Mouse (Mus musculus): ENCODE results near the gene Tead3. TPM values are rescaled to one million over a fixed set of nuclear protein-coding genes. Genes with fewer than 3 reads are reported as not detected.

Gene Tead3
- 13.9 and 17.8 TPM in 2 replicates for polyA plus RNA-seq (2015; fragmentation: Nextera tagmentation; extraction: Ambion mirVana)

DNA sequence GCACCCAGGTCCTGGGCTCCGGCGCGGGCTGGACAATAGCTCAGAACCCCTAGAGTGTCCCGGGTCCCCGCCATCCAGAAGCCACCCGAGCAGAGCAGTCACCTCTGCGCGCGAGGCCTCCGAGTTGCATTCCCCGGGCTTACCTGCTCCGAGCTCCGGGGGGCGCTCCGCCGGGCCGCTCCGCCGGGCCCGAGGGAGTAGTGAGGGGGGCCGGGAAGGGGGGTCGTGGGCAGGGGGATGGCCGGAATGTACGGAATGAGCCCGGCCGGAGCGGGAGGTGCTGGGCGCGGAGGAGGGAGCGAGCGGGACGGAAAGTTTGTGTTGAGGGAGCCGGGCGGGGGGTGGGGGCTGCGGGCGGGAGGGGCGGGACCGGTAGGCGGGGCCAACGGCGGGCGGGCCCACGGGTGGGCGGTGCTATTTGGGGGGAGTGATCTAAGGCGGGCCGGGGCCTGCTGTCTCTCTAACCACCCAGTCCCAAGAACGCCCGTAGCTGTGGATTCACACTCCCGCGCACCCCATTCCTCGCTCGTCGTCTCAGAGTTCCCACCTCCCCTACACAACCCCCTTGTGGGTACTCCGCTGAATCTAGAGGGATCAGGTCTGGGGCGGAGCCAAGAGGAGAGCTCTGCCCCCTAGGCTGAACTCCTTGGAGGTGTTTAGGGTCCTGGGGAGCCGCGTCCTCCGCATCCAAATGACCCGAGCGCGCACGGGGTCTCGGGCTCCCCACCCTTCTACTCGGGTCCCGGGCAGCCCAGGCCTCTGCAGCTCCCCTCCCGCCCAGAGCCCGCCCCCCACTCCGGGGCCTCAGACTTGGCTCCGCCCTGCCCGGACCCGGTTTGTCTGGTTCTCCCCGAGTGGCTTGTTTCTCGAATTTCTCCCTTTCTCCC lies at the start of gene Tead3:
TSS of gene Tead3 (minus strand) at position 352 of the 887 bp plus-strand sequence.

DNA sequence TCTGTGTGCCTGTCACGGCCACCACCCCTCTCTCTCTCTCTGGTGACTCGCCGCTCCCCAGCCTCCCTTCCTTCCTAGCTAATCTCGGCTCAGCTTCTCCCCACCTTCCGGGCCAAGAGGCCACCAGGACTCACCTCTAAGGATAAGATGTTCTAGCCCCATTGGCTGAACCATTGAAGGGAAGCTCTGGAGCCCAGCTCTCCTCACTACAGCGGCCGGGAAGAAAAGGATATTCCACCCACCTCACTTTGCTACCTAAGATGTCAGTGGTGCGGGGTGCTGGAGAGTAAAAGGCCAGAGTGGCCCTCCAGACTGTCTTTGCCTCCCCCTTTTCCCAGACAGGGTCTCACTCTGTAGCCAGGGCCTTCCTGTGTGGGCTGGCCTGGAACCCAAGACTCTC lies 14.5 kb upstream of the Tead3 start, which contains the start of gene Tulp1:
TSS of gene Tulp1 (minus strand) at position 101 of the 400 bp plus-strand sequence.

DNA sequence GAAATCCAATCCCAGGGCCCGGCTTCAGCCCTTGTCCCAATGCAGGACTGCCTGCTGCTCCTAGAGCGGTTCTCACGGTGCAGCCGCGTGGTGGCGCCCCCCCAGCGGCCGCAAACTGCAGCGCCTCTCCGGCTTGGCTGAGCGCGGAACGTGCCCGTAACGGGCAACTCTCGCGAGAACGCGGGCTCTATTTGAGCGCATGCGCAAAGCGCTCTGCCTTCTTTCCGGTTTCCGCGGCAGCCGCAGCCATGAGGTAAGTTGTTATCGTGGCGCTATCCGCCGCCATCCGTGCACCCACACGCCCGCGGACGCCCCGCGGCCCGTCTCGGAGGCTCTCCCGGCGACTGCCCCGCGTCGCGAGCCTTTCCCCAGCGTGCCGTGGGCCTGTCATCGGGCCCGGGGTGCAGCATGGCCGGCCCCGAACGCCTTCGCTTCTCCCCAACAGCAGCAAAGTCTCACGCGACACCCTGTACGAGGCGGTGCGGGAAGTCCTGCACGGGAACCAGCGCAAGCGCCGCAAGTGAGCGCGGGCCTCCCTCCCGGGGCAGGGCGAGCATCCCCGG lies 22.2 kb downstream of the Tead3 start, which contains the start of gene Rpl10a:
TSS of gene Rpl10a (plus strand) at position 106 of the 563 bp plus-strand sequence.

DNA sequence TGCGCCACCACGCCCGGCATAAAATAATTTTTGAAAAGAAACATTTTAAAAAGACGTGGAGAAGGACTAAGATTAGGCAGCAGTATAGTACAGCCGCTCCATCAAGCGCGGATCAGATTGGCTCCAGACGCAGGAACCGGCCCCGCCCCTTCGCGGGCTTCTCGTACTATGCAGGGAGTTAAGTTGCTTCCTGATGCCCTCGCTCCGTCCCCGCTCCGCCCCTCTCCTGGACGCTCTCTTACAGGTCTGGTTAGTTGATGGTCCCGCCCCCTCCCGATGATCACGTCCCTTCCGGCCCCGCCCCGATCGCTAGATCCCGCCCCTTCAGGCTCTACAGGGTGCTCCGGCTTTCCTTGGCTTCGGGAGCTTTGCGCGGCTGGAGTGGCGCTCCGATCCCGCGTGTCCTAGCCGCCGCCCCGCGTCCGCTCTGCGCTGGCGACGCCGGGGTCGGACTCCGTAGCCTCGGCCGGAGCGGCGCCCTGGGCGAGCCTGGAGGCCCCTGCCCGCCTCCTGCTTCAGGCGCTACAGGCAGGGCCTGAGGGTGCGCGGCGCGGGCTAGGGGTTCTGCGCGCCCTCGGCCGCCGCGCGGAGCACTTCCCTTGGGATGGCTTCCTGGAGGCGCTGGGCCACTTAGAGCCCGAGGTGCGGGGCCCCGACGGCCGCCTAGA lies 37.3 kb downstream of the Tead3 start, which contains the start of gene Fance:
TSS of gene Fance (plus strand) at position 308 of the 668 bp plus-strand sequence.

Other genes with a start within 250 kb of the Tead3 start
- gene Scube3, start 208.7 kb downstream of the Tead3 start, polyA plus RNA-seq (2015; fragmentation: Nextera tagmentation; extraction: Ambion mirVana), result 0.83 and 0.88 TPM in 2 replicates
- gene Zfp523, start 173.7 kb downstream of the Tead3 start, polyA plus RNA-seq (2015; fragmentation: Nextera tagmentation; extraction: Ambion mirVana), result 13.9 and 14.9 TPM in 2 replicates
- gene Def6, start 143.0 kb downstream of the Tead3 start, polyA plus RNA-seq (2015; fragmentation: Nextera tagmentation; extraction: Ambion mirVana), result 6.9 and 9.2 TPM in 2 replicates
- gene Ppard, start 118.1 kb downstream of the Tead3 start, polyA plus RNA-seq (2015; fragmentation: Nextera tagmentation; extraction: Ambion mirVana), result 1.7 and 2.4 TPM in 2 replicates
- 21.3 and 26.4 TPM in 2 replicates for gene Fance, start 37.3 kb downstream of the Tead3 start, polyA plus RNA-seq (2015; fragmentation: Nextera tagmentation; extraction: Ambion mirVana)
- gene Rpl10a, start 22.3 kb downstream of the Tead3 start, polyA plus RNA-seq (2015; fragmentation: Nextera tagmentation; extraction: Ambion mirVana), result 494 and 559 TPM in 2 replicates
- 3.2 and 4.8 TPM in 2 replicates for gene Tulp1, start 14.4 kb upstream of the Tead3 start, polyA plus RNA-seq (2015; fragmentation: Nextera tagmentation; extraction: Ambion mirVana)
- gene Fkbp5, start 166.7 kb upstream of the Tead3 start, polyA plus RNA-seq (2015; fragmentation: Nextera tagmentation; extraction: Ambion mirVana), result 12.4 and 15.0 TPM in 2 replicates
- not detected in 2 replicates for gene Armc12, start 180.0 kb upstream of the Tead3 start, polyA plus RNA-seq (2015; fragmentation: Nextera tagmentation; extraction: Ambion mirVana)
- gene Clpsl2, start 198.6 kb upstream of the Tead3 start, polyA plus RNA-seq (2015; fragmentation: Nextera tagmentation; extraction: Ambion mirVana), result not detected in 2 replicates
- 0.22 TPM in 1 of 2 replicates, not detected in the other for gene Clps, start 209.9 kb upstream of the Tead3 start, polyA plus RNA-seq (2015; fragmentation: Nextera tagmentation; extraction: Ambion mirVana)
- gene Lhfpl5, start 224.8 kb upstream of the Tead3 start, polyA plus RNA-seq (2015; fragmentation: Nextera tagmentation; extraction: Ambion mirVana), result 0.28 and 0.30 TPM in 2 replicates

All from urinary bladder, postnatal 0 days (tissue).